Mouse (Mus musculus) heart, embryonic 11.5 days (tissue): ENCODE data around the gene Fam98c. TPM values are rescaled to one million over a fixed set of nuclear protein-coding genes. Genes with fewer than 3 reads are reported as not detected.

ENCODE experiments used
- ATAC-seq: fragments of 200-750 bp; cut with Nextera tagmentation; replicated peaks from 2 replicates; pipeline ENCODE4 v1.8.0; 2017; ENCODE audit warnings: moderate library complexity; ENCODE audit not compliant: insufficient number of reproducible peaks, low FRiP score, low TSS enrichment
- H3K27ac ChIP-seq: fragments of 300-500 bp; sonication (generic); 2 replicates; pipeline ENCODE4 v1.5.1; 2014; ENCODE audit warnings: mild to moderate bottlenecking, low read depth, low read length
- H3K27me3 ChIP-seq: fragments of 300-500 bp; sonication (generic); 2 replicates; pipeline ENCODE4 v1.6.1; 2014; ENCODE audit warnings: mild to moderate bottlenecking, low read length, mixed read lengths; ENCODE audit not compliant: control insufficient read depth, insufficient read depth
- H3K36me3 ChIP-seq: fragments of 300-500 bp; sonication (generic); 2 replicates; pipeline ENCODE4 v1.6.1; 2014; ENCODE audit warnings: mild to moderate bottlenecking, low read length, moderate library complexity, mixed read lengths; ENCODE audit not compliant: control insufficient read depth, insufficient read depth
- H3K4me1 ChIP-seq: fragments of 300-500 bp; sonication (generic); 2 replicates; pipeline ENCODE4 v1.6.1; 2014; ENCODE audit warnings: low read length; ENCODE audit not compliant: control insufficient read depth, insufficient read depth
- H3K4me2 ChIP-seq: fragments of 300-500 bp; sonication (generic); 2 replicates; pipeline ENCODE4 v1.6.1; 2014; ENCODE audit warnings: mild to moderate bottlenecking, moderate library complexity
- H3K4me3 ChIP-seq: fragments of 300-500 bp; sonication (generic); 2 replicates; pipeline ENCODE4 v1.5.1; 2014; ENCODE audit warnings: low read depth, low read length
- H3K9ac ChIP-seq: fragments of 300-500 bp; sonication (generic); 2 replicates; pipeline ENCODE4 v1.6.1; 2014; ENCODE audit warnings: mild to moderate bottlenecking, low read depth, low read length, moderate library complexity
- H3K9me3 ChIP-seq: fragments of 300-500 bp; sonication (generic); replicated peaks from 2 replicates; pipeline ENCODE4 v1.6.1; 2016; ENCODE audit warnings: low read length; ENCODE audit not compliant: control insufficient read depth
- WGBS: fragments of 180-500 bp; shearing (Covaris S2); extraction: QIAGEN DNeasy Blood & Tissue Kit; methylation state at CpG from one replicate; pipeline ENCODE4 v1.1.7; 2014; ENCODE audit not compliant: insufficient replicate concordance; 5-methylcytosine and 5-hydroxymethylcytosine counted together
- polyA plus RNA-seq: library from polyadenylated mRNA; unstranded; fragments of >200 nt; fragmentation: Nextera tagmentation; extraction: Ambion mirVana; gene quantifications from 2 replicates; pipeline ENCODE4 v1.2.1, GENCODE M21; 2014

The Fam98c gene
- polyA plus RNA-seq, 1 experiment from 2014 or later: 8.3 TPM

GRCm38 (mm10) chr7:29167656-29168055 lies 11.6 kb upstream of the Fam98c start:
- Histone ChIP-seq H3K36me3 (no peaks in the 10 kb centered on the region), H3K9ac (no peak overlapping the region), H3K4me2 (no peak overlapping the region; the same call in 1 of the 2 replicates), H3K27me3 (peaks cover 45% of the 10 kb centered on the region), H3K27ac (no peak overlapping the region), H3K4me3 (no peak overlapping the region), H3K9me3 (no peaks in the 10 kb centered on the region), H3K4me1 (peaks cover 17% of the 10 kb centered on the region)
- WGBS: 12% methylated on average over 19 of the region's 19 CpGs
- ATAC-seq: no peak

DNA sequence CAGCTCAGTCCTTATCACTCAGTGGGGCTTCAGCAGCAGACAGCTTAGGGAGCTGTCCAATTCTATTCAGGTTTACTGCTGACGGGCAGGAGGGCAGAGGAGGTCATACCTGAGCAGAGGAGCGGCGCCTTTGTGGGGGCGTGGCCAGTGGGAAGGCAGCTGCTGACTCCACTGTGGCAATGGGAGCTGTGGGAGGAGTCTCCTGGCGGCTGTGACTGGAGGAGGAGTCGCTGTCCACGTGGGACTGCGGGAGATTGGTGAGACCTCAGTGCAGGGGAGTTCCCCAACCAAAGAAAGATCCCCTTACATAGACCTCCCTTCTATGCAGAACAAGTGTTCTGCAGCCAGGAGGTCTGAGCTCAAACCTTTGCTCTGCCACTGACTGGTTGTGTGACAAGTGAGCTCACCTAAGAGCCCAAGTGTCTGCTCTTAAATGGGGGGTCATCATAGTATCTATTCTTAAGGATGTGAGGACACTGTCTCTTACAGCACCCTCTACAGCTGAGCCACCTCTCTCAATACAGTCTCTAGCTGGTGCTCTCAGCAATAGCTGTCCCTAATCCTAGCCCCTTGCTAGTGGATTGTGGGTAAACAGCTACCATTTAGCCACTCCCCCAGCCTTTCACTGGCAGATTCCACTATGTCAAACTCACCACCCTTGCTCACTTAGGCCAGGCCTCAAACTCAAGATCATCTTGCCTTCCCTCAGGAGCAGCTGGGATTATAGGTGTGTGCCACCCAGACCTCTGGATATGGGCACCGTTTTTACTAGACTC lies 6.9 kb upstream of the Fam98c start:
- Histone ChIP-seq H3K27me3 (peaks cover 36% of the 10 kb centered on the region), H3K4me2 (peak overlapping the region; percentile 22; the same call in 1 of the 2 replicates), H3K9me3 (no peaks in the 10 kb centered on the region), H3K4me3 (no peak overlapping the region), H3K36me3 (no peaks in the 10 kb centered on the region), H3K9ac (no peak overlapping the region), H3K27ac (no peak overlapping the region), H3K4me1 (no peaks in the 10 kb centered on the region)
- ATAC-seq: 0 out of 2 replicates have a peak, but pooled peaks have one; percentile 46
- WGBS: 13% methylated on average over 9 of the region's 9 CpGs

GRCm38 (mm10) chr7:29162294-29162693 lies 6.3 kb upstream of the Fam98c start:
- H3K4me3 ChIP-seq: no peak overlapping the region
- WGBS: 76% methylated on average over 5 of the region's 5 CpGs
- ATAC-seq: no peak
- H3K4me2 ChIP-seq: no peak overlapping the region
- no peaks in the 10 kb centered on the region for H3K9me3 ChIP-seq
- H3K27me3 ChIP-seq: peaks cover 35% of the 10 kb centered on the region
- no peak overlapping the region for H3K27ac ChIP-seq
- no peak overlapping the region for H3K9ac ChIP-seq
- no peaks in the 10 kb centered on the region for H3K4me1 ChIP-seq
- H3K36me3 ChIP-seq: no peaks in the 10 kb centered on the region

- Histone ChIP-seq H3K27me3 (peaks cover 30% of the 10 kb centered on the region), H3K4me2 (no peak overlapping the region), H3K4me3 (no peak overlapping the region), H3K27ac (no peak overlapping the region), H3K9ac (no peak overlapping the region), H3K4me1 (0 out of 2 replicates have a peak, but pooled peaks cover 3% of the 10 kb centered on the region), H3K9me3 (peaks cover 2% of the 10 kb centered on the region; the same call in 1 of the 2 replicates), H3K36me3 (no peaks in the 10 kb centered on the region)
- 3% methylated on average over 5 of the region's 5 CpGs for WGBS
- no peak for ATAC-seq
Observed at GRCm38 (mm10) chr7:29158264-29158663, 2.2 kb upstream of the Fam98c start.

GRCm38 (mm10) chr7:29155196-29155837 lies 717 bp downstream of the Fam98c start:
- Histone ChIP-seq H3K36me3 (no peaks in the 10 kb centered on the region), H3K4me3 (peak overlapping the region; percentile 87), H3K4me1 (0 out of 2 replicates have a peak, but pooled peaks cover 3% of the 10 kb centered on the region), H3K9ac (peak overlapping the region; percentile 79), H3K27me3 (peaks cover 21% of the 10 kb centered on the region), H3K4me2 (peak overlapping the region; percentile 98), H3K27ac (peak overlapping the region; percentile 70), H3K9me3 (peaks cover 2% of the 10 kb centered on the region; the same call in 1 of the 2 replicates)
- ATAC-seq: peak; percentile 78
- WGBS: 7% methylated on average over 37 of the region's 37 CpGs

DNA sequence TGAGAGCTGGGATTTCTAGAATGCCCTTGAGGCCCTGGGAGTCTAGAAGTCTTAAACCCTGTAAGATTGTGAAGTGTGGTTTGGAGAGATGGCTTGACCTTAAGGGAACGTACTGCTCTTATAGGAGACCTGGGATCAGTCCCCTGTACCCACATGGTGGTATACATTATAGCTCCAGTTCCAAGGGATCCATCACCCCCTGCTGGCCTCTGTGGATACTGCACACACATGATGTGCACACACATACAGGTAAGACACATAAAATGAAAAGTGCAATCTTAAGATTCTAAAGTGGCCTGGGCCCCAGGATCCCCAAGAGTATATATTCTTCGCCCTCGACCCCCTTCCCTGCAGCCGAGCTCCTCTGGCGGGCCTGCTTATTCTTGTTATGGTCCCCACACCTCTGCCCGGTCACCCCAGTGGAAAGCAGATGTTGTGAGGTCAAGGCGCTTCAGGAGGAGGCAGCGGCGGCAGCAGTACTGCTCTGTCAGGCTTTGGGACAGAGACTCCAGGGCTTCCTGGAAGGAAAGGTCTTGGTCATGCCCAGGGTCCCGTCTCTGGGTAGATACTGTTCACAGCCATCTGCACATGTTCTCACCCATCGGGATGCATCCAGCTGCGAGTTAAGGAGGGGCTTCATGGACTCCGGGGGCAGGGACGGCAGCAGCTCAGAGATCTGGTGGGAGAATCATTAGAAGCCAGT lies 1.9 kb downstream of the Fam98c start:
- Histone ChIP-seq H3K9me3 (peaks cover 2% of the 10 kb centered on the region; the same call in 1 of the 2 replicates), H3K4me1 (0 out of 2 replicates have a peak, but pooled peaks cover 3% of the 10 kb centered on the region), H3K36me3 (no peaks in the 10 kb centered on the region), H3K27ac (no peak overlapping the region), H3K9ac (no peak overlapping the region), H3K4me2 (no peak overlapping the region), H3K4me3 (no peak overlapping the region), H3K27me3 (peaks cover 16% of the 10 kb centered on the region)
- ATAC-seq: no peak
- 89% methylated on average over 14 of the region's 14 CpGs for WGBS

DNA sequence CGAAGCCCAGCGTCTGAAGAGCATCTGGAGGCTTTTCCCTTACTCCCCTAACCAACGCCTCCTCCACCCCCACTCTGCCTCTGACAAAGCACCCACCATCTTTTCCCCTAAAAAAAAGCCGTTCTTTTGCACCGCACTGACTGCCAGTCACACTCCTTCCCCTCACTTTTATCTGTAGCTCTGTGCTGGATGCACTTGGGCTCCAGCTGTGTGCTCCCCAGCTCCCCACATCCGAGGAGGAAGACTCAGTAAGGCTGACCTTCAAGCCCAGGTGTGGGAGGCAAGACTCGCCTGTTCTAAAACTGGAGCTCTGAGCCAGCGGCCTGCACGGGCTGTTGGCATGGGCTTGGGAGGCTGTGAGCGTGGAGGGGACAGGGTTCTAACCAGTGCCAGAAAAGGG lies 4.5 kb downstream of the Fam98c start:
- peaks cover 2% of the 10 kb centered on the region; the same call in 1 of the 2 replicates for H3K9me3 ChIP-seq
- WGBS: 56% methylated on average over 10 of the region's 10 CpGs
- H3K4me1 ChIP-seq: 0 out of 2 replicates have a peak, but pooled peaks cover 3% of the 10 kb centered on the region
- H3K36me3 ChIP-seq: no peaks in the 10 kb centered on the region
- H3K9ac ChIP-seq: no peak overlapping the region
- ATAC-seq: no peak
- H3K4me3 ChIP-seq: no peak overlapping the region
- no peak overlapping the region for H3K27ac ChIP-seq
- no peak overlapping the region for H3K4me2 ChIP-seq
- no peaks in the 10 kb centered on the region; the same call in 1 of the 2 replicates for H3K27me3 ChIP-seq

DNA sequence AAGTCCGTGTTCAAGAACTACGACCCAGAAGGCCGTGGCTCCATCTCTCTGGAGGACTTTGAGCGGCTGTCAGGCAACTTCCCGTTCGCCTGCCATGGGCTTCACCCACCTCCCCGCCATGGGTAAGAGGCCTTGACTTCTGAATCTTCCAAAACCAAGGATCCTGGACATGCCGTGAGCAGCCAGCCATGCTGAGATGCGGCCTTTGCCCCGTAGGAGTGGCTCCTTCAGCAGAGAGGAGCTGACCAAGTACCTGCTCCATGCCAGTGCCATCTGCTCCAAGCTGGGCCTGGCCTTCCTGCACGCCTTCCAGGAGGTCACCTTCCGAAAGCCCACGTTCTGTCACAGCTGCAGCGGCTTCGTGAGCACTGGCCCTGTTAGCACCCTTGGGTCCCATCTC lies 7.3 kb downstream of the Fam98c start:
- Histone ChIP-seq H3K4me3 (no peak overlapping the region), H3K27ac (no peak overlapping the region), H3K36me3 (no peaks in the 10 kb centered on the region), H3K4me1 (no peaks in the 10 kb centered on the region), H3K27me3 (no peaks in the 10 kb centered on the region; the same call in 1 of the 2 replicates), H3K9ac (no peak overlapping the region), H3K9me3 (no peaks in the 10 kb centered on the region), H3K4me2 (no peak overlapping the region)
- 88% methylated on average over 15 of the region's 15 CpGs for WGBS
- no peak for ATAC-seq
